Mouse (Mus musculus): ENCODE data around the gene Ak6. TPM values are rescaled to one million over a fixed set of nuclear protein-coding genes. Genes with fewer than 3 reads are reported as not detected.

The Ak6 gene
- total RNA-seq (2021) = 10 to 100 TPM; 77.7 to 78.5 TPM

DNA sequence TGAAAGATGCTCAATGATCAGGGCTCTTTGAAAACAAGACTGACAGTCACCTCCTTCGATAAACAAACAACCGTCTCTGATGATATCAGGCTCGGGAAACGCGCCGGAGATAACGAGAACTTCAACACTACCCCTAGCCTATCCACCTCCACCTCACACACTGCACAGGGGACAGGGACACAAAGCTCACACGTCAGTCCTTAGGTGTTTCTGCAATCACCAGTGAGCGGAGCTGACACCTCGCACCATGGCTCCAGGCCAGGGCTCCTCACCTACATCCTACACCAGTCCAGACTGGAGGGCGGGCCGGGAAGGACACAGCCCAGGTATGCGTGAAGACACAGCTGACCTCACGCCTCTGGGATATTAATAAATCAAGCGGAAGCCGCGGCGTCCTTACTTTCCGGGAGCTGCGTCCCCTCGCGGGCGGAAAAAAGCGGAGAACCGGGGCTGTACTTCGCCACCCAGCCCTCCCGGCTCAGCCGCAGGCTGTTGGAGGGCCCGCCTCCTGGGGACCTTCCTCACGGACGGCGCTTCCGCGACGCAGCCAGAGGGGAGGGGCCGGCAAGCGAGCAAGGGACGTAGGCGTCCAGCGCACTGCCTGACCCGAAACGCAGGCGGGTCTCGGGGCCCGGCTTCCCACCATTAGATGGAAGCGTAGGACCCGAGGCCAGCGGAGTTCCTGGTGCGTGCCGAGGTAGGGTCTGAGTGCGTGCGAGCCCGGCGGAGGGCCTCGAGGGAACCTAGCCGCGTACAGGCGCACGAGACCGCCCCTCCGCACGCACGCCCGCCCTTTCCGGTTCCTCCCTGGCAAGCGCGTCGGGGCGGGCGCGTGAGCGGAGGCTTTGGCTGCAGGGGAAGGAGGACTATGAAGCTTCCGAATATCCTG, at the start of gene Ak6, which contains the start of gene Rad17:
Gene Ak6 (plus strand): TSS at position 430 of the 889 bp plus-strand sequence.
Gene Rad17 (minus strand): TSS at position 502 of the 889 bp plus-strand sequence.
- intact Hi-C loops (cut with DNase I) = loop anchor here (2.0 to 10.0 kb wide), 3 partner anchors 82 to 536 kb away; partner anchors contain the start of genes Cdk7 and Gtf2h2
- peak; percentile 96 to 97 for DNase-seq

- intact Hi-C loops (cut with DNase I) = no loop called here
- peak in 1 of 2 experiments; percentile 14 for DNase-seq
Measured at GRCm38 (mm10) chr13:100601034-100601433, 49.7 kb upstream of the Ak6 start.

DNA sequence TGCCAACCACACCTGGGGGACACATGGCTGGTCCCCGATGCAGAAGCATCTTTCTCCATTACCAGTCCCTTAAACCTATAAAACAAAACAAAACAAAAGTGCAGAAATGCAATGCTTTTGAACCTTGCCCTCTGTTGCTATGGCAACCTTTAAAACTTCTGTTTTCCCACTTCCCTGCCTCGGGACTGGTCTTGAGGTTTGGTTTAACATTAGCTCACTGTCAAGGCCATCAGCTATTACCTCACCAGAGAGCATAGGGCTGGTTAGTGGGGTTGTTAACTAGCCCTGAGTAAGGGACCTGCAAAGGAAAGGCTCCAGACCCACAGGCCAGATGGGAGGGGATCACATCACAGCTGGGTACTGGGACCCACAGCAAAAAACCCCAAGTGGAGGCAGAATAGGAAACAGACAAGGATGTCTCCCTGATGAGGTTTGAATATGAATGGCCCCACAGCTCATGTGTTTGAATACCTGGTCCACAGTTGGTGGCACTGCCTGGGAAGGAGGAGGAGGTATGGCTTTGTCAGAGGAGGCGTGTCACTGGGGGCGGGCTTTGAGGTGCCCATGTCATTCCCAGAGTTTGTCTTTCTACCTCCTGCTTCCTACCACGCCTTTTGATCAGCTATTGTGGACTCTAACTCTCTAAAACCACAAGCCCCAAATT, 48.4 kb upstream of the Ak6 start:
- intact Hi-C loops (cut with DNase I) = no loop called here
- no peak for DNase-seq

- intact Hi-C loops (cut with DNase I) = no loop called here
- DNase-seq = no peak
Measured at GRCm38 (mm10) chr13:100603031-100603737, 47.6 kb upstream of the Ak6 start.

GRCm38 (mm10) chr13:100603738-100604095, 47.1 kb upstream of the Ak6 start:
- intact Hi-C loops (cut with DNase I) = no loop called here
- DNase-seq = no peak

GRCm38 (mm10) chr13:100605845-100606244, 44.9 kb upstream of the Ak6 start:
- intact Hi-C loops (cut with DNase I) = no loop called here
- DNase-seq = no peak

DNA sequence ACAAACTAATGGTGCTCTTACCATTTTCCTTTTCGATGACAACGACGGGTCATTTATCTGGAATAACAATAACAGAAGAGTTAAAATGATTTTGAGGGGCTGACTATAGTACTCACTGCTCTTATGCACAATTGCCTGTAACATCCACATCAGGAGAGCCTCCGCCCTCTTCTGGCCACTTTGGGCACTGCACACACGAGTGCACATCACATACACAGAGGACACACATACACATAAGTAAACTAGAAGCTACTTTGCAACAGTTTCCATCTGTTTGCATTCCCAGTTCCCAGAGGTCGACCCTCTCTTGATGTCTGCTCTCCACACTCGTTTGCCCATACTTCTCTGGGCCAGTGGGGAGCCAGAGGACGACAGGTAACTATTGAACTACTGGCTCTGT, 43.0 kb upstream of the Ak6 start:
- intact Hi-C loops (cut with DNase I) = no loop called here
- no peak for DNase-seq

DNA sequence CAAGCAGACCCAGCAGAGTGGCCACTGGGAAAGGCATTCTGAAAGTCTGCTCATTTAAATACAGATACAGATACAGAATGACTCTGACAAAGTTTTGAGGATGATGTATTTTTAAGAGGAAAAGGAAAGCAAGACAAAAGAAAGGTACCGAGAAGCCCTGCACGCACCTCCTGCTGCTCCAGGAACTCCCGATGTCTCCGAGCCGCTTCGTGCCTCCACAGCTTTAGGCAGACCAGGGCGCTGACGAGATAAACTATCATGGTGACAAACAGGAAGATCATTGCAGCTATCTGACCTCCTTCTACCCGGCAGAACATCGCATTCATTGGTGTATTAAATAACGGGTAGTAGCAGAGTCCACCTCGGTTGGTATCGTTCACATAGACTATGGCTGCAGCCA, 39.5 kb upstream of the Ak6 start:
- no peak for DNase-seq
- intact Hi-C loops (cut with DNase I) = no loop called here

- intact Hi-C loops (cut with DNase I) = no loop called here
Measured at GRCm38 (mm10) chr13:100612251-100612650, 38.5 kb upstream of the Ak6 start.

GRCm38 (mm10) chr13:100612903-100613302, 37.9 kb upstream of the Ak6 start:
- no peak for DNase-seq
- intact Hi-C loops (cut with DNase I) = no loop called here

More at GRCm38 (mm10) chr13:100612251-100612650, 38.5 kb upstream of the Ak6 start:
- DNase-seq = no peak

DNA sequence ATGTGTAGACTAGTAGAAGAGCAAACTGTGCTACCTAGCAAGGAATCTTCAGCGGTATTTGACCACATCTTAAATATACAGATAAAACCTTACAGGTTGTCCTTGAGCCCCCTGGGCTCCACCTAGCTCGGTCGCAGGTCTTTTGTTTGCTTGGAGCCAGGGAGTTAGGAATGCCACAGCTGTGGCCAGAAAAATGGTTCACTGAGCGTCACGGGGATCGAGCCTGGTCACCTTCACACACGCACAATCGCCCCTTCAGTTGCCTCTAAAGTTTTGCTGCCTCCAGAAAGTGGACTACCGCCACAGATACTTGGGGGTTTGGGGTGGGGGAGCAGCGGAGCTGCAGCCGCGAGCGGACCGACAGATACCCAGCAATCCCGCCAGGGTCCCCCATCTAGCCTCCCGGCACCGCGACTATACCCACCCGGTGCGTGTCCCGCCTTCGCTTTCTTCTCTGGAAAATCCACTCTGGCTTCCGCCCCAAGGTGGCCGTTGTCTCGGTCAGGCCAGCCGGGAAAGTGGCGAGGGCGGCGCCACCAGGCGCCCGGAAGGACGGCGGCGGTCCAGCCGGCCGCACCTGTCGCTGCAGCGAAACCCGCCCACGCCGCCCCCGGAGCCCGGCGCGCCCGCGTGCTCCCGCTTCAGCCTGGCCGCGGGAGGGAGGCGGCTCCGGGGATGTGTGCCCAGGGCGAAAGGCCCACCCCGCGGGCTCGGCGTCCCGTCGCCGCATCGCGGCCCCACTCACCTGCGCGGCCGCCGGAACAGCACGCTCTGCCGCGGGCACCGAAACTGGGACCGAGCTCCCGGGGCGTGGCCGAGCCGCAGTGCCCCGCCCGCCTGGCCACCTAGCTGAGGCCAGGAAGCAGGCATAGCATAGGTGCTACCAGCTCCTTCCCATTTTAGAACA, 34.3 kb upstream of the Ak6 start, which contains the start of gene Marveld2:
Gene Marveld2 (minus strand): TSS at position 791 of the 907 bp plus-strand sequence.
- DNase-seq = peak; percentile 31 to 43
- intact Hi-C loops (cut with DNase I) = loop anchor here (5.0 kb wide), 1 partner anchor 124 kb away; the partner anchor contains the start of gene Gtf2h2

DNA sequence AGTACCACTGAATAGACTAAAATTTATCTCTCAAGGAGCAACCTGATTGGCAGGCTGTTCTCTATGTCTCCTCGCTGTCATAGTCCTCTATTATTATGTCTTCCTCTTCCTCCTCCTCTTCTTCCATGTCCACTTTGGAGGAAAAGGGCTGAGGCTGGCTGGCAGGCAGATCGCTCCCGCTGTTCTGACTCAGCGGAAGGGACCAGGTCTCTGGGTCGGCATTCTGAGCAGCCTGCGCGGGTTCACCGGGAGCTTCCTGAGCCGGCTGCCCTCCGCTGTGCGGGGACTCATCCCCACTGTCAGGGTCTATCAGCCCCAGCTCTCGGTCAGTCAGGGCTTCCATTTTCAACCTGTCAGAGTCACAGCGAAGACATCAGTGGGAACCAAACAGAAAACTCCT, 33.2 kb upstream of the Ak6 start:
- DNase-seq = no peak
- intact Hi-C loops (cut with DNase I) = loop anchor here (5.0 kb wide), 1 partner anchor 125 kb away; the partner anchor contains the start of gene Gtf2h2

GRCm38 (mm10) chr13:100622241-100622640, 28.5 kb upstream of the Ak6 start:
- intact Hi-C loops (cut with DNase I) = no loop called here
- no peak for DNase-seq

- intact Hi-C loops (cut with DNase I) = loop anchor here (5.0 kb wide), 1 partner anchor 152 kb away; no protein-coding TSS in a partner anchor
- no peak for DNase-seq
Measured at GRCm38 (mm10) chr13:100634106-100634691, 16.6 kb upstream of the Ak6 start.

- no peak for DNase-seq
- intact Hi-C loops (cut with DNase I) = no loop called here
Measured at GRCm38 (mm10) chr13:100642471-100643209, 8.1 kb upstream of the Ak6 start.

DNA sequence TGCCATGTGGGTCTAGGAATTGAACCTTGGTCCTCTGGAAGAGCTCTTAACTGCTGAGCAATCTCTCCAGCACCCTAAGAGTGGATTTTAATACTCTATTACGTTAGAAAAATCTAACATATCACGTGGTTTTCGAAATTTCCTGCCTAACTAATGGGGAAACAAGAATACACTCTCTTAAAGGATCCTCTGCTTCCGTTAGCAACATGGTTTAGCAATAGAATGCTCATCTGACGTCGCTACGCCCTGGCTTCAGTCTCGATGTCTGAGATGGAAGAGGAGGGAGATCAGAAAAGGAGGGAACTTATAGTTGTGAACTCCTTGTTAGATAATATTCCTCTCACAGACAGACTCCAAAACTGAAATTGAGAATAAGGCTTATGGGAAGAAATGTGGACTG, 2.6 kb upstream of the Ak6 start:
- DNase-seq = no peak
- intact Hi-C loops (cut with DNase I) = no loop called here

- DNase-seq = no peak
Measured at GRCm38 (mm10) chr13:100651439-100652186, 834 bp downstream of the Ak6 start, which contains the start of gene Taf9. Gene Taf9, plus strand, starts transcription at chr13:100651579.

GRCm38 (mm10) chr13:100658091-100658490, 7.3 kb downstream of the Ak6 start:
- intact Hi-C loops (cut with DNase I) = loop anchor here (10.0 kb wide), 1 partner anchor 543 kb away; no protein-coding TSS in a partner anchor
- no peak for DNase-seq

More at GRCm38 (mm10) chr13:100651439-100652186, 834 bp downstream of the Ak6 start, which contains the start of gene Taf9:
- intact Hi-C loops (cut with DNase I) = loop anchor here (2.0 to 10.0 kb wide), 3 partner anchors 81 to 537 kb away; partner anchors contain the start of genes Cdk7 and Gtf2h2

All from heart, postnatal 10 days (tissue).